Mouse (Mus musculus) midbrain, embryonic 16.5 days (tissue): ENCODE data around the gene Trarg1. TPM values are rescaled to one million over a fixed set of nuclear protein-coding genes. Genes with fewer than 3 reads are reported as not detected.
A peak's percentile ranks its signal among the peaks of the same experiment; 100 is the strongest.

Source experiments
- ATAC-seq: fragments of 200-750 bp; cut with Nextera tagmentation; 2 replicates; pipeline ENCODE4 v1.8.0; 2017; ENCODE audit warnings: moderate TSS enrichment
- H3K27ac ChIP-seq: fragments of 300-500 bp; sonication (generic); 2 replicates; pipeline ENCODE4 v1.5.1; 2014; ENCODE audit warnings: mild to moderate bottlenecking, low read length, mixed read lengths
- H3K27me3 ChIP-seq: fragments of 300-500 bp; sonication (generic); 2 replicates; pipeline ENCODE4 v1.6.1; 2014; ENCODE audit warnings: low read depth, low read length, mixed read lengths; ENCODE audit not compliant: control insufficient read depth, insufficient read depth
- H3K36me3 ChIP-seq: fragments of 300-500 bp; sonication (generic); 2 replicates; pipeline ENCODE4 v1.6.1; 2014; ENCODE audit warnings: mild to moderate bottlenecking, low read length, moderate library complexity, mixed read lengths; ENCODE audit not compliant: control insufficient read depth, insufficient read depth
- H3K4me1 ChIP-seq: fragments of 300-500 bp; sonication (generic); 2 replicates; pipeline ENCODE4 v1.6.1; 2014; ENCODE audit warnings: mild to moderate bottlenecking, low read length, mixed read lengths; ENCODE audit not compliant: control insufficient read depth, insufficient read depth
- H3K4me2 ChIP-seq: fragments of 300-500 bp; sonication (generic); 2 replicates; pipeline ENCODE4 v1.6.1; 2014; ENCODE audit warnings: mild to moderate bottlenecking, low read length, mixed read lengths
- H3K4me3 ChIP-seq: fragments of 300-500 bp; sonication (generic); 2 replicates; pipeline ENCODE4 v1.5.1; 2014; ENCODE audit warnings: low read depth, mild to moderate bottlenecking, low read length, moderate library complexity, mixed read lengths
- H3K9ac ChIP-seq: fragments of 300-500 bp; sonication (generic); 2 replicates; pipeline ENCODE4 v1.6.1; 2014; ENCODE audit warnings: low read depth, low read length, mixed read lengths
- H3K9me3 ChIP-seq: fragments of 300-500 bp; sonication (generic); replicated peaks from 2 replicates; pipeline ENCODE4 v1.6.1; 2014; ENCODE audit warnings: mild to moderate bottlenecking, low read length, mixed read lengths; ENCODE audit not compliant: control insufficient read depth, poor library complexity, severe bottlenecking
- WGBS: fragments of 180-500 bp; shearing (Covaris S2); extraction: QIAGEN DNeasy Blood & Tissue Kit; methylation state at CpG from one replicate; pipeline ENCODE4 v1.1.7; 2014; 5-methylcytosine and 5-hydroxymethylcytosine counted together
- polyA plus RNA-seq: library from polyadenylated mRNA; unstranded; fragments of >200 nt; fragmentation: Nextera tagmentation; extraction: Ambion mirVana; gene quantifications from 2 replicates; pipeline ENCODE4 v1.2.1, GENCODE M21; 2015

Gene Trarg1
- polyA plus RNA-seq, 1 experiment from 2014 or later, result 0.21 TPM

DNA sequence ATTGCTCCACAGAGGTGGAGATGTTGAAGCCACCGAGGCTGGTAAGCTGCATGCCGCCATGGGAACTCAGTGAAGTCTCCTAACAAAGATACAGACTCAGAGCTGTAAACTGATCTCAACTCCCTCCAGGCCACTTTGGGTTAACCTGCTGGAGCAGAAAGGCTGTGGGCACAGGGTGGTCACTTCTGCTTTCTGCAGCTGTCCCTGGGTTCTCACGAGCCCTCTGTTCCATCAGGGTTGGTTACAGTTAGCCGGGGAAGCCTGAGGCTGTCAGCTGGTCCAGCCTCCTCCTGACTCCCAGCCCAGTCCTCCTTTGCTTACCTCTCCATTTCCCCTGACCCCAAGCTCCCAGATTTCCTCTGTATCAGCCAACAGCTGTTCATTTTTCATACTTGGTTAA lies 11.8 kb upstream of the Trarg1 start:
- WGBS, result 28% methylated on average over 4 of the region's 4 CpGs
- H3K4me3 ChIP-seq, result no peak overlapping the region
- no peak overlapping the region for H3K27ac ChIP-seq
- no peaks in the 10 kb centered on the region; the same call in 1 of the 2 replicates for H3K4me1 ChIP-seq
- H3K9ac ChIP-seq, result no peak overlapping the region
- ATAC-seq, result no peak
- H3K4me2 ChIP-seq, result no peak overlapping the region
- H3K36me3 ChIP-seq, result no peaks in the 10 kb centered on the region
- H3K9me3 ChIP-seq, result no peaks in the 10 kb centered on the region
- H3K27me3 ChIP-seq, result peaks cover 21% of the 10 kb centered on the region

DNA sequence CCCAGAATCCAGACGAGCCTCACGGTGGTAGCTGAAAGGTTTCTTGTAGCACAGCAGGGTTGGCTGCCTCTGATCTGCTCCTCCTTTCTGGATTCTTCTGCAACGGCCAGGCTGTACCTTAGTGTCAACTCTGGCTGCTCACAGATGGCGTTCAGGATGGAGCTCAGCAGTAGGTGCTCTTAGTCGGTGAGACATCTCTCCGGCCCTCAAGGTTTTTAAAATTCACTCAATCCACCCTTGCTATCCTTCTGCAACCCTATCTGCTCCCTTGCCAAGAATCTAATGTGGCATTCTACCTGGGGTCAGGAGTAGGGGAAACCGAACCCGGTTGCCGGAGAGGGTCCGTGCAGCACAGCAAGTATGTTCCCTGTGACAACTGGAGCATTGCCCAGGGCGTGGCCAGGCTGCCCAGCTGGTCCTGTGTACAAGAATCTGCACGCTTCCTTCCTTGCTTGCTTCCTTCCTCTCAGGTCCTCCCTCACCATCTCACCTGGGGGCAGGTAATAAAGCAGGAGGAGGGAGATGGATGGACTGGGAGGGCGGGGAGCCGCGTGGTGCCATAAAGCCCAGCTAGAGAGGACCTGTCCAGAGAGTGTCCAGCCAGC lies 7.6 kb upstream of the Trarg1 start, which contains the start of gene Bhlha9:
Gene Bhlha9 (plus strand): TSS at position 600 of the 605 bp plus-strand sequence.
- Histone ChIP-seq H3K27me3 (peaks cover 31% of the 10 kb centered on the region), H3K9me3 (no peaks in the 10 kb centered on the region), H3K4me1 (peaks cover 5% of the 10 kb centered on the region), H3K36me3 (no peaks in the 10 kb centered on the region), H3K4me3 (peak within 1 kb of the TSS; percentile 44), H3K9ac (peak within 1 kb of the TSS; percentile 80), H3K4me2 (peak within 1 kb of the TSS; percentile 88), H3K27ac (no peak within 1 kb of the TSS)
- ATAC-seq, result no peak
- WGBS, result 55% methylated on average over 15 of the region's 15 CpGs

DNA sequence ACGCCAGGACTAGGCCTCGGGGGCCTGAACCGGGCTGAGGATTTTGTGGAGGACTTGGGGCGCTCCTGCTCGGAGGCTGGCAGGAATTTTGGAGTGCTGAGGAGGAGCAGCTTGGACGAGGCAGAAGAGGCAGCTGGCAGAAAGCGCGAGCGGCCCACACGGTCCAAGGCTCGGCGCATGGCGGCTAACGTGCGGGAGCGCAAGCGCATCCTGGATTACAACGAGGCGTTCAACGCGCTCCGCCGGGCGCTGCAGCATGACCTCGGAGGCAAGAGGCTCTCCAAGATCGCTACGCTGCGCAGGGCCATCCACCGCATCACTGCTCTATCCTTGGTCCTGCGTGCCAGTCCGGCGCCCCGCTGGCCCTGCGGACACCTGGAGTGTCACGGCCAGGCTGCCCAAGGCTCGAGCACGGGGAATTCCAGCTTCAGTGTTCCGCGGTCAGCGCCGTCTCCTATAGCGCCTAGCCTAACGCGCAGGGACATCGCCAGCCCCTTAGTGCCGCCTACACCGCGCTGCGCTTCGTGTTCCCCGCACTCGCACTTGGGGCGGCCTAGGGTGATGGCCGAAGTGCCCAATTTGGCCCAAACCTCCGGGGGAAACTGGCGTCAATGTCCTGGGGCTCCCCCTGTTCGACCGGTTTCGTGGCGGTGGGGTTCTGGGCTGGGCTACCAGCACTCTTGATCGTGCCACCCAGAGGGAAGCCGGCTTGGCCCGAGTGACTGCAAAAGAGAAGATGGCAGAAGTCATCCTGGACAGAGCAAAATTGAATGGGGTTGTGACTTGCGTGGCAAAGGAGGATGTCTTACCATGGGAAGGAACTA lies 6.8 kb upstream of the Trarg1 start:
- Histone ChIP-seq H3K9me3 (no peaks in the 10 kb centered on the region), H3K4me3 (peak overlapping the region; percentile 44), H3K27ac (no peak overlapping the region), H3K27me3 (peaks cover 31% of the 10 kb centered on the region), H3K9ac (peak overlapping the region; percentile 80), H3K36me3 (no peaks in the 10 kb centered on the region), H3K4me2 (peak overlapping the region; percentile 88), H3K4me1 (peaks cover 5% of the 10 kb centered on the region)
- ATAC-seq, result peak; percentile 45; the same call in 1 of the 2 replicates
- WGBS, result 3% methylated on average over 64 of the region's 64 CpGs

DNA sequence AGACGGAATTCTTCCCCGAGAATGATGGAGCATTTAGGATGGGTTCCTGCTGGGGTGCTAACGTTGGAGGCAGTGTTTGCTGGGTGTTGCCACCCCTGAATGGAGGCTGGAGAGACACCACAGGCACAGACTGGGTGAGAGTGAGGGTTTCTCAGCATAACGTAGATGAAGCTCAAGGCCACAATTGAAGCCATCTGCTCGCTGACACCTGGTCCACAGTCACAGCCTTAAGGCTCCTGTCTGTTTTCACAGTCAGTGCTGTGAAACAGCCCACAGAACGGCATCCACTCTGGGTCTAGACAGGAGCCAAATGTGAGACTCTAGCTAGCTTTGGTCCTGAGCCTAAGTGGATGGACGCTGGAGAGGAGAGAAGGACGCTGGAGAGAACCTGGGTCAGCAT lies 5.4 kb upstream of the Trarg1 start:
- H3K9ac ChIP-seq, result no peak overlapping the region
- no peak overlapping the region for H3K4me3 ChIP-seq
- WGBS, result 62% methylated on average over 8 of the region's 8 CpGs
- H3K36me3 ChIP-seq, result no peaks in the 10 kb centered on the region
- ATAC-seq, result no peak
- H3K27ac ChIP-seq, result no peak overlapping the region
- H3K9me3 ChIP-seq, result no peaks in the 10 kb centered on the region
- no peak overlapping the region for H3K4me2 ChIP-seq
- H3K4me1 ChIP-seq, result peaks cover 5% of the 10 kb centered on the region
- H3K27me3 ChIP-seq, result peaks cover 31% of the 10 kb centered on the region

DNA sequence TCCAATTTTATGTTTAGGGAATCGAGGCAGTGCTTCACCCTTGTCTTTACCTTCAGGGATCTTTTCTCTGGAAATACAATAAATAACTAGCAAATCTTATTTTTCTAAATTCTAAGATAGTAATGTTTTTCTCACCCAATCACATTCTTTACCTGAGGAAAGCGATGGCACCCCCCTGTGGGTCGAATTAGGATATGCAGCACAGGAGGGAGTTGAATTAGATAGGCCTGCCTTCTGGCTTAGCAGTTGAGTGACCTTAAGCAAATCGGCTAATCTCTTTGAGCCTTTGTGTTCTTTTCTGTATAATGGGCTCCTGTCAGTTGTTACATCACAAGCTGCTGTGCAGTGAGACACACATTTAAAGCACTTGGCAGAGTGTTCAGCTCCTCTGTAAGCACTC lies 4.9 kb upstream of the Trarg1 start:
- no peak for ATAC-seq
- Histone ChIP-seq H3K27ac (no peak overlapping the region), H3K9ac (no peak overlapping the region), H3K4me2 (no peak overlapping the region), H3K4me1 (peaks cover 5% of the 10 kb centered on the region), H3K4me3 (no peak overlapping the region), H3K36me3 (no peaks in the 10 kb centered on the region), H3K9me3 (no peaks in the 10 kb centered on the region), H3K27me3 (peaks cover 31% of the 10 kb centered on the region)
- 45% methylated on average over 4 of the region's 4 CpGs for WGBS

DNA sequence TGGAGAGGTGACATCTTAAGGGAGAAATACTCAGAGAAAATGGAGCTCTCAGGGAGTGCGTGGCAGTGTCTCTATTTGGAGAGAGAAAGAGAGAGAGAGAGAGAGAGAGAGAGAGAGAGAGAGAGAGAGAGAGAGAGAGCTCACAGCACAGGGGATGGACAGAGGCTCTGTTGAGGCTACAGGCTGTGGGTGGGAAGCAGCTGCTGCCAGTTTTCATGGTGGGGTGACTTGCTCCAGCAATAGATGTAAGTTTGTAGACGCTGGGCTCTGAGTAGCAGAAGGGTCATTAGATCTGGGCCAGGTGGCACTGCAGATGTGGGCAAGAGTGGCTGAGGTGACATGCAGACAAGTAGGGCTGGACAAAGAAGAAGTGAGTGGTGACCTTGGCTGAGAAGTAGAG lies 6.0 kb downstream of the Trarg1 start:
- H3K9ac ChIP-seq, result no peak overlapping the region
- H3K27ac ChIP-seq, result no peak overlapping the region
- H3K4me3 ChIP-seq, result no peak overlapping the region
- no peak for ATAC-seq
- no peaks in the 10 kb centered on the region for H3K36me3 ChIP-seq
- WGBS, result 77% methylated on average over 2 of the region's 2 CpGs
- no peaks in the 10 kb centered on the region for H3K9me3 ChIP-seq
- no peaks in the 10 kb centered on the region for H3K4me1 ChIP-seq
- no peak overlapping the region for H3K4me2 ChIP-seq
- no peaks in the 10 kb centered on the region for H3K27me3 ChIP-seq

DNA sequence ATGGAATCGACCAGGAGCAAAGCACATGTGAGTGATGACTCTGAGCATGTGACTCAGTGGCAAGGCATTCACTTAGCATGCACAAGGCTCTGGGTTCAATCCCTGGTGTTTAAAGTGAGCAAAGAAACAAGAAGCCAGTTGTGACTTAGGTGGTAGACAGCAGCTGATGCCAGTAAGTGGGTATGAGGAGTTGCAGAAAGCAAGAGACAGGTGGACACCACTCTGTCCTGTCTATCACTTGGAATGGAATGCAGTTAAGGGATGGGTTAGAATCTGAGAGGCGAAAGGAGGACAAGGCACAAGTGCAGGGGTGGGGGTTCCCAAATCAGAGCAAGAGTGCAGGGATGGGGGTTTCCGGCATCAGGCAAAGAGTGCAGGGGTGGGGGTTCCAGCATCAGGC lies 12.5 kb downstream of the Trarg1 start:
- Histone ChIP-seq H3K4me3 (no peak overlapping the region), H3K27ac (no peak overlapping the region), H3K4me2 (no peak overlapping the region), H3K4me1 (no peaks in the 10 kb centered on the region), H3K36me3 (no peaks in the 10 kb centered on the region), H3K27me3 (no peaks in the 10 kb centered on the region), H3K9me3 (no peaks in the 10 kb centered on the region), H3K9ac (no peak overlapping the region)
- 88% methylated on average over 3 of the region's 3 CpGs for WGBS
- no peak for ATAC-seq

DNA sequence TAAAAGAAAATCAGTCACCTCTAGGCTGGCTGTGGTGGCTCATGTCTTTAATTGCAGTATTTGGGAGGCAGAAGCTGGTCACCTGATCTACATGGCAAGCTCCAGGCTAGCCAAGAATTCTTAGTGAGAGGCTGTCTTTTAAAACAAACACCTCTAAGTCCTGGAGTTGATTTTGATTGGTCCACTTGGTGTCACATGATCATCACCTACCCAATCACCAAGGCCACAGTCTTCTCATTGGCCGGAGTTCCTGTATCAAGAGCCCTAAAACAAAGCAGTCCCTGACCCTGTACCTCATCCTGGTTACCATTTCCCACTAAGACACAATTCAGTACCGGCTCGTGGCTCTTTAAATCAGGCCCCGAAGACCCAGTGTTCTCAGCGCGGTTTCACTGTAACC lies 16.2 kb downstream of the Trarg1 start:
- Histone ChIP-seq H3K4me3 (no peak overlapping the region), H3K4me2 (no peak overlapping the region), H3K27ac (no peak overlapping the region), H3K9ac (no peak overlapping the region), H3K9me3 (no peaks in the 10 kb centered on the region), H3K27me3 (no peaks in the 10 kb centered on the region), H3K36me3 (no peaks in the 10 kb centered on the region), H3K4me1 (no peaks in the 10 kb centered on the region)
- no peak for ATAC-seq
- WGBS, result 71% methylated on average over 6 of the region's 6 CpGs

DNA sequence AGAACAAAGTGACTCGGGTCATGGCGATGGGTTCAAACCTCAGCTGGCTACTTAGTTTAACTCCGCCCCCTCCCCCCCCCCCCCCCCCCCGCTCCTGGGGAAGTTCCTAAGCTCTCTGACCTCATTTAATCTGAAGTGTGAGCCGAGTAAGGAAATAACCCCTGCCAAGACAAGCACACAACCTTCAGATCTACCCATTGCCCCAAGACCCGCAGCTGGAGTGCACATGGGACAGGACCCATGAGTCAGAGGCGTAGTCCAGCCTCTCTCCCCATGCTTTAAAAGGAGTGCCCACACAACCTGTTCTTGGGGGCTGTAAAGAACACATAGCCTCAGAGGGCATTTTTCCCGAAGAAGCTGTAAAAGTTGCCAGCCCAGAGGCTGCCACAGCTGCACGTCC lies 20.0 kb downstream of the Trarg1 start:
- Histone ChIP-seq H3K9ac (no peak overlapping the region), H3K9me3 (no peaks in the 10 kb centered on the region), H3K4me3 (no peak overlapping the region), H3K36me3 (no peaks in the 10 kb centered on the region), H3K4me1 (no peaks in the 10 kb centered on the region), H3K27me3 (no peaks in the 10 kb centered on the region), H3K4me2 (peak overlapping the region; percentile 28; the same call in 1 of the 2 replicates), H3K27ac (no peak overlapping the region)
- 65% methylated on average over 8 of the region's 9 CpGs for WGBS
- ATAC-seq, result no peak
